Mouse (Mus musculus): Measurements from ENCODE around the gene Hyal1. TPM values are rescaled to one million over a fixed set of nuclear protein-coding genes. Genes with fewer than 3 reads are reported as not detected.

Hyal1 gene
- polyA plus RNA-seq, 1 experiment, result 3.3 TPM

DNA sequence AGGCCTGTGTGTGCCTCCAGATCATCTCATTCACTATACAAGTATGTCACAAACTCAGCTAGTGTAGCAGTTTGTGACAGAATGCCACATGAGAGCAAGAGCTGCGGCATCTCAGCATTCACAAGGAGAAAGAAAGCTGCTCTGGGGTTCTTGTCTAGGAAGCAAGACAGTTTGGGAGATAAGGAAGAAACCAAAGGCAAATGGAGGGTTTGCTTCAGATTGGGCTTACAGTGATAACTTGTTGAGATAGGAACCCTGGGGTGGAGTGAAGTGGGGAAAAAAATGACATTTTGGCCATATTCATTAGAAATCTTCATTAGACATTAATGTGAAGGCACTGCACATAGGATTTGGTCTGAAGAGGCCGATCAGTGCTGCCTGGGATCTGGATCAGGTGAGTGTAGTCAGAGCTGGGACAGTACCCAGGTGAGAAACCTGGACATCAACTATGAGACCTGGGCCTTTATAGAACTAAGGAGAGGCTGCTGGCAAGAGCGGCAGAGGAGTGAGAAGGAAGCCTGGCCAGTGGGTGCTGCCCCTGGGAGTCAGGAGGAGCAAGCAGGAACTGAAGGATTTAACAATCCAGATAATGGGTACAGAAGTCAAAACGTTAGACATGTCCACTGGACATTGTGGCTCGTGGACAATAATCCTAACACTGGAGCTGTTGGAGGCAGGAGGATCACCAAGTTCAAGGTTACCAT, 23.9 kb upstream of the Hyal1 start:
- peak overlapping the region; percentile 96 for H3K4me3 ChIP-seq
- TF ChIP-seq MAX (IDR thresholded peaks at IDR 0.05; ENCODE audit: low read depth), result no peak
- no peaks in the 10 kb centered on the region for H3K27me3 ChIP-seq (ENCODE audit: control insufficient read depth, insufficient read depth, insufficient read length)
- H3K36me3 ChIP-seq (ENCODE audit: control insufficient read depth, insufficient read depth), result peaks cover 8% of the 10 kb centered on the region
- peaks cover 44% of the 10 kb centered on the region for H3K79me2 ChIP-seq (ENCODE audit: control insufficient read depth, insufficient read depth)
- peak overlapping the region; percentile 85 for H3K4me2 ChIP-seq (ENCODE audit: low read depth)
- H3ac ChIP-seq (ENCODE audit: control insufficient read depth, insufficient read length), result no peak overlapping the region

DNA sequence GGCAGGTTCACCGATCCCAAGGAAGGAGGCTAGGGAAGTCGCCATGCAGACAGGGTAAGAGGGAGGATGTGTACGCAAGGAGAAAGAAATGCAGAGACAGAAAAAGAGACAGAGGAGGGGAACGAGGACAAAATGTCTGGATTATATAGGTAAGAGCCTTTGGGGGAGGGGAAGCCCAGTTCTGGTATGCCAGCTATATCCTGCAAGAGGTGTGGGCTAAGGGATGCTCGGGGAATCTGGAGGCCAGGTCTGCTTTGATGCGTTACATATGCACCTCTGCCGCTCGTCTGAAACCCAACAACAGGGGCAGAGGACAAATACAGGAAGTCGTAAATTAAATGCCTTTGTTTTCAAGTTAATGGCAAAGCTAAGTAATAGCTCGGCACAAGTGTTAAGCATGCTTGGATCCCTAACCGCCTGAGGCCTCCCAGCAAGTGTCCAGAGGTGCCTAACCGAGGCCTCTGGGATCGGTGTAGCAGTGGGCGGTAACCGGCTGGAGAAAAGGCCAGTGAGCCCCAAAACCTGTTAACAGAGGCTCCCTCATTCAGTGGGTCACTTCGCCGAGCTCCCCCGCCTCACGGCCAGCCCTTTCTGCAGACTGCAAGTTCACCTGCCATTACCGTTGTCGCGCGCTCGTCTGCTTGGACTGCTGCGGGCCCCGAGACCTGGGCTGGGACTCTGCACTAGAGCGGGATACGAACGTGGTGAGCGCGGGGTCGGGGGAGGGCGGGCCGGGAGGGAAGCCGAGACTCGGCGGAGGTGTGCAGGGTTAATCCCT, 23.0 kb upstream of the Hyal1 start:
- Histone ChIP-seq H3K79me2 (ENCODE audit: control insufficient read depth, insufficient read depth) (peaks cover 52% of the 10 kb centered on the region), H3K4me2 (ENCODE audit: low read depth) (peak overlapping the region; percentile 85), H3K27me3 (ENCODE audit: control insufficient read depth, insufficient read depth, insufficient read length) (no peaks in the 10 kb centered on the region), H3K4me3 (peak overlapping the region; percentile 96), H3K36me3 (ENCODE audit: control insufficient read depth, insufficient read depth) (peaks cover 17% of the 10 kb centered on the region), H3ac (ENCODE audit: control insufficient read depth, insufficient read length) (peak overlapping the region; percentile 96)
- TF ChIP-seq MAX (IDR thresholded peaks at IDR 0.05; ENCODE audit: low read depth) (no peak), POLR2A (IDR thresholded peaks at IDR 0.05; ENCODE audit: insufficient read length, low read depth) (no peak), USF1 (IDR thresholded peaks at IDR 0.05; ENCODE audit: low read depth) (no peak), MYOD1 (IDR thresholded peaks at IDR 0.05; ENCODE audit: control insufficient read depth in 1 of 3, insufficient read length in 2 of 3, low read depth in 2 of 3) (no peak), POLR2AphosphoS2 (IDR thresholded peaks at IDR 0.05; ENCODE audit: insufficient read length, low read depth) (no peak), SRF (IDR thresholded peaks at IDR 0.05; ENCODE audit: control insufficient read depth, insufficient read length, low read depth) (no peak), MYOG (IDR thresholded peaks at IDR 0.05; ENCODE audit: control insufficient read depth in 1 of 3, insufficient read depth in 1 of 3, insufficient read length in 2 of 3, low read depth in 2 of 3) (no peak), CEBPB (IDR thresholded peaks at IDR 0.05; ENCODE audit: insufficient read depth, poor library complexity, severe bottlenecking) (no peak), E2F4 (IDR thresholded peaks at IDR 0.05; ENCODE audit: insufficient read depth) (no peak), TCF3 (IDR thresholded peaks at IDR 0.05; ENCODE audit: insufficient read length, low read depth) (no peak), REST (IDR thresholded peaks at IDR 0.05; ENCODE audit: insufficient read depth, insufficient read length) (no peak), TCF12 (IDR thresholded peaks at IDR 0.05; ENCODE audit: insufficient read depth, poor library complexity, severe bottlenecking) (no peak)

GRCm38 (mm10) chr9:107554319-107554825, 22.4 kb upstream of the Hyal1 start:
- Histone ChIP-seq H3ac (ENCODE audit: control insufficient read depth, insufficient read length) (peak overlapping the region; percentile 96), H3K4me2 (ENCODE audit: low read depth) (peak overlapping the region; percentile 85), H3K4me3 (peak overlapping the region; percentile 96), H3K36me3 (ENCODE audit: control insufficient read depth, insufficient read depth) (peaks cover 24% of the 10 kb centered on the region), H3K27me3 (ENCODE audit: control insufficient read depth, insufficient read depth, insufficient read length) (no peaks in the 10 kb centered on the region), H3K79me2 (ENCODE audit: control insufficient read depth, insufficient read depth) (peaks cover 52% of the 10 kb centered on the region)
- TF ChIP-seq MYOD1 (IDR thresholded peaks at IDR 0.05; ENCODE audit: control insufficient read depth in 1 of 3, insufficient read length in 2 of 3, low read depth in 2 of 3) (peak in 1 of 3 experiments; percentile 2), POLR2A (IDR thresholded peaks at IDR 0.05; ENCODE audit: insufficient read length, low read depth) (peak; percentile 86), POLR2AphosphoS2 (IDR thresholded peaks at IDR 0.05; ENCODE audit: insufficient read length, low read depth) (peak; percentile 93), MYOG (IDR thresholded peaks at IDR 0.05; ENCODE audit: control insufficient read depth in 1 of 3, insufficient read depth in 1 of 3, insufficient read length in 2 of 3, low read depth in 2 of 3) (peak in 1 of 3 experiments; percentile 1), USF1 (IDR thresholded peaks at IDR 0.05; ENCODE audit: low read depth) (no peak)

- Histone ChIP-seq H3K4me2 (ENCODE audit: low read depth) (peak overlapping the region; percentile 48), H3K4me3 (peak overlapping the region; percentile 96), H3K27me3 (ENCODE audit: control insufficient read depth, insufficient read depth, insufficient read length) (no peaks in the 10 kb centered on the region), H3K79me2 (ENCODE audit: control insufficient read depth, insufficient read depth) (peaks cover 52% of the 10 kb centered on the region), H3ac (ENCODE audit: control insufficient read depth, insufficient read length) (peak overlapping the region; percentile 96), H3K36me3 (ENCODE audit: control insufficient read depth, insufficient read depth) (peaks cover 30% of the 10 kb centered on the region)
- no peak for TF ChIP-seq TCF3 (IDR thresholded peaks at IDR 0.05; ENCODE audit: insufficient read length, low read depth)
- peak; percentile 33 for TF ChIP-seq POLR2A (IDR thresholded peaks at IDR 0.05; ENCODE audit: insufficient read length, low read depth)
- TF ChIP-seq MAX (IDR thresholded peaks at IDR 0.05; ENCODE audit: low read depth), result no peak
- peak; percentile 71 for TF ChIP-seq POLR2AphosphoS2 (IDR thresholded peaks at IDR 0.05; ENCODE audit: insufficient read length, low read depth)
- TF ChIP-seq REST (IDR thresholded peaks at IDR 0.05; ENCODE audit: insufficient read depth, insufficient read length), result no peak
Measured at GRCm38 (mm10) chr9:107555031-107555457, 21.7 kb upstream of the Hyal1 start.

- Histone ChIP-seq H3K4me3 (peak overlapping the region; percentile 96), H3K79me2 (ENCODE audit: control insufficient read depth, insufficient read depth) (peaks cover 52% of the 10 kb centered on the region), H3K27me3 (ENCODE audit: control insufficient read depth, insufficient read depth, insufficient read length) (no peaks in the 10 kb centered on the region), H3ac (ENCODE audit: control insufficient read depth, insufficient read length) (peak overlapping the region; percentile 96), H3K4me2 (ENCODE audit: low read depth) (peak overlapping the region; percentile 48), H3K36me3 (ENCODE audit: control insufficient read depth, insufficient read depth) (peaks cover 37% of the 10 kb centered on the region)
- TF ChIP-seq SRF (IDR thresholded peaks at IDR 0.05; ENCODE audit: control insufficient read depth, insufficient read length, low read depth) (no peak), POLR2A (IDR thresholded peaks at IDR 0.05; ENCODE audit: insufficient read length, low read depth) (no peak), E2F4 (IDR thresholded peaks at IDR 0.05; ENCODE audit: insufficient read depth) (no peak), MYOG (IDR thresholded peaks at IDR 0.05; ENCODE audit: control insufficient read depth in 1 of 3, insufficient read depth in 1 of 3, insufficient read length in 2 of 3, low read depth in 2 of 3) (no peak), POLR2AphosphoS2 (IDR thresholded peaks at IDR 0.05; ENCODE audit: insufficient read length, low read depth) (no peak)
Measured at GRCm38 (mm10) chr9:107555701-107556100, 21.0 kb upstream of the Hyal1 start.
